Mouse (Mus musculus) mesoderm, embryonic 11.5 days (tissue): ENCODE results near the gene Mrpl47.
A peak's percentile ranks its signal among the peaks of the same experiment; 100 is the strongest.
"Not testable (repeated sequence)": the region's sequence is repeated elsewhere in the genome, so short reads cannot be mapped to it uniquely, and the experiment has no call there.

Source experiments
- DNase-seq: peaks from one replicate; pipeline ENCODE4 v3.0.0-alpha.2; 2012; ENCODE audit warnings: low read depth, low spot score

The Mrpl47 gene

DNA sequence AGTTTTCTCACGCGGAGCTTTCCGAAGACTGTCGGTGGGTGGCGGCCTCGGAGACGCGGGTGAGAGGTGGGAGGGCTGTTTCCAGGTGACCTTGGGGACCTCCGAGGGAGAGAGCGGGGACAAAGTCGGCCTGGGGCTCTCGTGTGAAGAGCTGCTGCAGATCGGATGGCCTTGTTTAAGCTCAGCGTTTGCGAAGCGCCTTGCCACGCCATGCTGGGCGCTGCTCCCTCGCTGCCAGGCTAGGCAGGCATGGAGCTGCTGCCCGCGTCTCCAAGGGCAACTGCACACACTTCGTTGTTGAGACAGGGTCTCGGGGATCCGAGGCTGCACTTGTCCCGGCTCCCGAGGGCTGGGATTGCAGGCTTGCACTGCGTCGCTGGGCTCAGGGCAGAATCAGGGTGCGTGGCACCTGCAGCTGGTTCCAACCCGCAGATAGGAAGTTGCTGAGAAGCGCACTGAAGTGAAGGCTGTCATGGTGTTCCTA, at the start of gene Mrpl47:
TSS of gene Mrpl47 (minus strand) at position 434 of the 484 bp plus-strand sequence.
- DNase-seq, result no peak

DNA sequence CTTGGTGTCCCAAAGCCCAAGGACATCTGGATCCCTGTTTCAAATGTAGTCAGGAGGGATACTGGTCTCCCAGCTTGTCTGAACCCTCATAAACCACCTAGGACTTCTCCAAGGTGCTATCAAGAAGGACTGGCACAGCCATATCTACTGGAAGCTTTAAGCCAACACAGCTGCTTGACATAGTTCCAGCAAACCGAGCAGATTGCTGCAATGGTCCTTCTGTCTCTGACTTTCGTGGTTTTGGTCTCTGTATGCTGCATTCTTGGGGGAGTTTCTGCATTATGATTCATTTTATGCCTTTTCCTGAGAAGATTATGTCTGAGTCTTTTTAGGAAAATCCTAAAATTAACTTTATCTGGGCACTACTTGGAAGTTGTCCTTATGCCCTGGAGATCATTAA, 33.4 kb upstream of the Mrpl47 start:
- DNase-seq, result no peak

DNA sequence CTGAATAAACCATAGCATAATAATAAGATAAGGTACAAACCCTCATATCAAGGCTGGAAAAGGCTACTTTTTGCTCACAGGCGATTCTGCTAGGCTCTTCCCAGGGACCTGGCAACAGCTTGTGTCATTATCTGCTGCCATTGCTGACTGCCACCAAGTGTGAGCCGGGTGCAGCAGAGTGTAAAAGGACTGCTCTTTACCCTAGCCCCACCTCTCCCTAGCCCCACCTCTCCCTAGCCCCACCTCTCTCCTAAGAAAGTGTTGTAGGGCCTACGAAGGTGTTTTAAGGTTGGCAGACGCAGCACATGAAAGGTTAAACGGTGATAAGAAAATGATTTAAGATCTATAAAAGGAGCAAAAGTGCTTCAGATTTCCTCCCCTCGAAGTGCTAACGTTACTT, 26.5 kb upstream of the Mrpl47 start:
- no peak for DNase-seq

GRCm38 (mm10) chr3:32762962-32763361, 25.6 kb upstream of the Mrpl47 start:
- DNase-seq, result no peak

- DNase-seq, result no peak
These were observed 21.8 kb upstream of the Mrpl47 start for GRCm38 (mm10) chr3:32759212-32759611.

DNA sequence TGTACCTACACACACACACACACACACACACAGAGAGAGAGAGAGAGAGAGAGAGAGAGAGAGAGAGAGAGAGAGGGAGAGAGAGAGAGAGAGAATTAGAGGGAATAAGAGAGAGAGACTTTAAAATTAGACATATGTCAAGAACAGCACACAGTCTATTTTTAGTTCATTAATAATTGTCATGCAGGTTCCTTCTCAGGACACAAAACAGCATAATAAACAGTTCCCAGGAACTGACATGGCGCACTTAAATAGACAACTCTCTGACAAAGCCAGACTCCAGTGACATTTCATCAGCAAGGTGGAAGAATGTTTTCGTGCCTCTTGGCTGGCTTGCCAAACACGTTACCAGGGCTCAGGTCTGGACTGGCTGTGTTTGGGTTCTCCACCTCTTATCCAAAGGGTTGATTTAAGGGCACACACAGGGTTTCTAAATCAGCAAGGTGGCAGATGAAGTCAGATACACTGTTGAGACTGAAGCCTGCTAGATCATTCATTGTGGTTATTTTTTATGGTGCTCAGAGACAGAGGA, 17.0 kb upstream of the Mrpl47 start:
- no peak for DNase-seq

DNA sequence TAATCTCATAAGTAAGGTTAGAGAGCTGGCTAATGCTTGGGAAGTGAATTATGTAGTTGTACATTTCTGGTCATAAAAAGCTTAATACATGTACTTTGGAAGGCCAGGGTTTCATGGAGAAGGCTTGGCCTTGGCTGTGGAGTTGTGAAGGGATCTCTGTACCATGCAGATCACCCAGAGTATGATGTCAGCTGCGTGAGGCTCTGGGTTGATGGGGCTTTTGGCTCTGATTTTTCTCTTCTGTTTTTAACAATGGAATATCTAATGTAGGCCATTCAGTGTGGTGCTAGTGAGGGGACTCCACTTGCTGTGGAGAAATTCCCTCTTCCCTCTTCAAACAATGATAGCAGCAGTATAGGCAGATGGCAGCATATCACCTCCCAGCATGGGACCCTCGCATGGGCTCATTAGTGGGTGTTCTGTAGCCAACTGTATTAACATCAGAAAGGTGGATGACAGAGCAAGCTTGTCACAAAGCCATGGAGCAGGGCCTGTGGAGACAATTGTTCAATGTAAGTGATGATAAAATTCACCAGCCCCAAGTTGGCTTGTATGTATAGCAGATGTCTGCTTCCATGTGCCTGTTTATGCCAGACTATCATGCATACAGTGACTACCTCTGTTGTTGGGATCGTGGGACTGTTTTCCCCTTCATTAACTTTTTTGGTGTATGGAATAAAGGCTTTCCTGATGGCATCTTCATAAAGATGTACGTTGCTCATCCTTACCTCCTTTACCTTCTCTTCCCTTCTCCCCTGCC, 12.6 kb upstream of the Mrpl47 start:
- DNase-seq, result no peak

GRCm38 (mm10) chr3:32748384-32748783, 11.0 kb upstream of the Mrpl47 start:
- DNase-seq, result no peak

- not testable (repeated sequence) for DNase-seq
These were observed 8.0 kb upstream of the Mrpl47 start for GRCm38 (mm10) chr3:32745426-32745825.

DNA sequence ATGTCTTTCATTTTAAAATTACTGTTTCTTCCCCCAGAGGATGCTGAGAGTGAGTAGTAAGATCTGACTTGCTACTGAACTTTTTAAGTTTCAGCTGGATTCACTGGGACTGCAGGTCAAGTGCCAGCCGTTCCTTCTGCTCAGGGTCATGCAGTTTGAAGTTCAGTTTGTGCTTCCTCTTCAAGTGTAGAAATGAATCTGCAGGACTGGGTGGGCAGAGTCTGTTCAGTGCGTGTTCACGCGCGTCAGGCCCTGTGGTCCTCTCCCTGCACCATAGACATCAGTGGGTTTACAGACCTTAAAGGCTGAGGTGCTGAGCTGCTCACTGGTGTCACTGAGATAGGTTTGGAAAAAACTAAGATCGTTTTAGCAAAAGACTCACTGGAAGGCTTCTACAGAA, 7.6 kb upstream of the Mrpl47 start:
- no peak for DNase-seq

- no peak for DNase-seq
These were observed 4.9 kb upstream of the Mrpl47 start for GRCm38 (mm10) chr3:32742276-32742780.

- no peak for DNase-seq
These were observed 1.1 kb upstream of the Mrpl47 start for GRCm38 (mm10) chr3:32738549-32738948.

GRCm38 (mm10) chr3:32736244-32737171, 897 bp downstream of the Mrpl47 start, which contains the start of gene Ndufb5:
Gene Ndufb5 (plus strand): TSS chr3:32736990.
- DNase-seq, result peak; percentile 99

GRCm38 (mm10) chr3:32727861-32728260, 9.5 kb downstream of the Mrpl47 start:
- no peak for DNase-seq

- DNase-seq, result no peak
These were observed 11.5 kb downstream of the Mrpl47 start for GRCm38 (mm10) chr3:32725951-32726350.

DNA sequence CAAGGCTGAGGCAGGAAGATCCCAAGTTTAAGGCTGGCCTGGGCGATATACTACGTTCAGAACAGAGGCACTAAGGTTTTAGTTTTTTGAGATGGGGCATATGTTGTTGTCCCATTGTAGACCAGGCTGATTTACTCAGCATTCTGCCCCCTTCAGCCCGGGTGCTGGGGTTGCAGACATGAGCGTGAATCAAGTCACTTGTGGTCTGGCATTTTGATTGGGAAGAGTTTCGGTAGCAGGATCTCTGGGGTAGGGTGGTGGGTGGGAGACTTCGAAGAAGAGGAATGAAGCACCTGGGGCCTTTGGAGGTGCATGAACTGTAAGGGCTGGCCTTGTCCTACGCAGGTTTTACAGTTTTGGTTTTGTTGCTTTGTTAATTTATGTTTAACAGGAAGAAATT, 13.2 kb downstream of the Mrpl47 start:
- DNase-seq, result no peak

DNA sequence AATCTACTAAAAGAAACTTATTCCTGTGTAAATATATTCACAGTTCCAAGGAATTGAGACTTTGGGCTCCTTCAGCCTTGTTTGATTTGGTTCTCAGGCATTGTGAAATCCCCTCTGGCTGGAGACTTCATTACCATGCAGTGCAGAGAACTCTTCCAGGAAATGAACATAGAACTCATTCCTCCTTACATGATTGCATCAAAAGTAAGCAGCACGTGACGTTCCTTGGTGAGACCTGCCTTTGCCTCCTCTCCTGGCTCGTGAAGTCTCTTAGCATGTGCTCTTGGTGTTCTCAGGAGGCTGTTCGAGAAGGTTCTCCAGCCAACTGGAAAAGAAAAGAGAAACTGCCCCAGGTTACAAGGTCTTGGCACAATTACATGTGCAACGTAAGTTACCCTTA, 19.1 kb downstream of the Mrpl47 start:
- no peak for DNase-seq

DNA sequence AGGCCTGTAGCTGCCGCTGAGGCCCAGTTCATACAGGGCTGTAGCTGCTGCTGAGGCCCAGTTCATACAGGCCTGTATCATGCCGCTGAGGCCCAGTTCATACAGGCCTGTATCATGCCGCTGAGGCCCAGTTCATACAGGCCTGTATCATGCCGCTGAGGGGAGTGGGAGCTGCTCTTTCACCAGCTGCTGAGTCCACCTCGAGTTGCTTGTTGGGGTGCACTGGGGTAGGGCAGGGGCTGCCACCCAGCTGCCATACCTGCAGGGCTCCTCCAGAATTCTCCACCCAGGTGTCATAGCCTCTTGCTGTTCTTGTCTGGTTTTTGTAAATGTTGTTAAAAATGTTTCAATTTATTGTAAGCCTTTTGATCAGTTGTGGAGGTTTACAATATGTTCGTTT, 20.0 kb downstream of the Mrpl47 start:
- not testable (repeated sequence) for DNase-seq

DNA sequence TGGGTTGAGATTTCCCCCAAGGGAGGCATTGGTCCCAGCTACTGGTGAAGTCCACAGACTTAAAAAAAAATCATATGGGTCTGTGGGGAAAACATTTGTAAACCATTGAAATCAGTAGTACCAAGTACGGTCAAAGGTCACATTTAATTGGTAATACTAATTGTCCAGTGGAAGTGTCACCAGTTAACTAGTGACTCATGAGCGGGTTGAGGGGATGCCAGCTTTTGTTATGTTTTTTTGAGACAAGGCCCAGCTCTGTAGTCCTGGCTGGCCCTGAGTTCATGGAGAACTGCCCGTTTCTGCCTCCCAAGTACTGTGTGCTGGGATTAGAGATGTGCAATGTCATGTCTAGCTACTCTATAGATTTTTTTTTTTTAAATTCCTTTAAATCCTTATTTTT, 23.7 kb downstream of the Mrpl47 start:
- DNase-seq, result no peak

DNA sequence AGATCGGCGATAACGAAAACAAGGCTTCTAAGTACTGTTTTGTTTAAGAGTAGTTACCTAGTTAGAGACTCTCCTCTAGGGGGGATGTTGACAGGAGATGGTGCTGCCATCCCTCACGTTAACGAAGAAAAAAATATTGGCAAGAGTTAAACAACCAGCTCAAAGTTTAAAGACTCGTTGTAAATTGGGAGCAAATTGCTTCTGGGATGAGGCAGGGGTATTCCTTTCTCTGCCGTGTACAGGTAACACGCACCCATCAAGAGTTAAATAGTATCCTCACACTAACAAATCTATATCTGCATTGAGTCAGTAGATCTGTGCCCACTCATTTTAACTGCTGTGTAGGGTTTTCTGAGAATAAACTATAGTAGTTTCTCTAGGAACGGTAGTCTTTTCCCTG, 28.0 kb downstream of the Mrpl47 start:
- DNase-seq, result no peak

DNA sequence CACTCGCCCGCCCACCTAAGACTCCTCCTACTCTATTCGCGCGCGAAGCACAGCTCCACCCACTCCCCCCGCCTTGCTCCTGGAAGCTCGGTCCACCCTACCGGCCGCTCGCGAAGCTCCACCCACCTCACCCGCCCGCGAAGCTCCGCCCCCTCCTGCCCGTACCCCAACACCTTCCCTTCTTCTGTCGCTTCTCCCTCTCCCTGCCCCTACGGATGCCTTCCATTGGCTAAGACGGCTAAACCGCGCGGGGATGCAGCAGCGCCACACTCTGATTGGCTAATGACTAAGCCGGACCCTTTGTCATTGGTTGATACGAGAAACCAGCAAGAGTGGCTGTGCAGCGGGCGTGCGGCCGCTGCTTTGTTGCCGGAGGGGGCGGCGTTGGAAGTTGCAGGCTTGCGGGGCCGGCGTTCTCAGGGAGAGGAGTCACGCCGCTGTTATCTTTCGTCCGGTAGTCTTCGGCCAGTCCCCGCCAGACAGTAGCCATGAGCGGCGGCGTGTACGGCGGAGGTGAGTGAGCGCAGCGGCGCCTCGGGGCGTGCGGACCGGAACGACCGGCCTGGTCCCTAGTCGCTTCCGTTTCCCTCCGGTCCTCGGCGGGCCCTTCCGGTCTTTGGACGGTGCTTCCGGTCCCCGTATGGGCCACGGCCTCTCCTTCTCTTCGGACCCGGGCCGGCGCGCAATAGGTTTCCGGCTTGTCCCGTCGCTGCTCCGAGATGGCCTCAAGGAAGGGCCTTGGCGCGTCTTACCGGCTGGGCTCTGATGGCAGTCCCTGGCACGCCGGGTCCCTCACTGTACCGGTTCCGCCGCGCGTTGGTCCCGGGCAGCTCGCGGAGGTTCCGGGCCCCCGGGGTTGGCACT, 28.8 kb downstream of the Mrpl47 start:
- peak; percentile 99 for DNase-seq
